Mouse (Mus musculus): Measurements from ENCODE around the gene Cplx1.

Gene Cplx1

DNA sequence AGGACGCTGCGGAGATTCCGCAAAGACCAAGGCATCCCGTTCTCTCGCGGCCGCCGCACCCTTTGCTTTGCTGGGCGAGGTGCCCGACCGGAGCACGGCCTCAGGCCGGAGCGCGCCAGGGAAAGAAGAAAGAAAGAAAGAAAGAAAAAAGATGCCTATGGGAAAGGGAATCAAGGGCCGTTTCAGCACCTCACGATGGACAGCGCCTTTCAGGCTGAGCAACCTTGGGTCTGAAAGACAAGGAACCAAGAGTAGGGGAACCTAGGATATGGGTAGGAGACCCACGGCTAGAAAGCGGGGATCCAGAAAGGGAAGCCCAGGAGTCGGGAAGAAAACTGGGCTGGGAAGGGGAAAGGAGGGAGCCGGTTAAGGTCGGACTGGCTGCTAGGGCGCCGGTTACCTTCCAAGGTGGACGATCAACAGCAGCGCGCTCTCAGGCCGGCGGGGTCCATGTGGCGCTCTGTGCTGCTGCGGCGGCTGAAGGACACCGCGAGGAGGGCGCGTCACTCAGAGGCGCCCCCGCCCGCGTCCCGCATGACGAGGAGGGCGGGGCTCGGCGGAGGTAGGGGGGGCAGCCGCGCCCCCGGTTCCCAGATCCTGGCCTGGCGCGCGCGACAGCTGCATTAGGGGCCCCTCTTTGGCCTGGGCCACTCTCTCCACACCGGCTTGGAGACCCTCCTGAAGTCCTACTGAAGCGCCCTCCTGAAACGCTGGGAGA lies at the start of gene Cplx1:
Gene Cplx1 (minus strand): TSS at position 536 of the 718 bp plus-strand sequence.
- no peak for DNase-seq (ENCODE audit: low spot score)

DNA sequence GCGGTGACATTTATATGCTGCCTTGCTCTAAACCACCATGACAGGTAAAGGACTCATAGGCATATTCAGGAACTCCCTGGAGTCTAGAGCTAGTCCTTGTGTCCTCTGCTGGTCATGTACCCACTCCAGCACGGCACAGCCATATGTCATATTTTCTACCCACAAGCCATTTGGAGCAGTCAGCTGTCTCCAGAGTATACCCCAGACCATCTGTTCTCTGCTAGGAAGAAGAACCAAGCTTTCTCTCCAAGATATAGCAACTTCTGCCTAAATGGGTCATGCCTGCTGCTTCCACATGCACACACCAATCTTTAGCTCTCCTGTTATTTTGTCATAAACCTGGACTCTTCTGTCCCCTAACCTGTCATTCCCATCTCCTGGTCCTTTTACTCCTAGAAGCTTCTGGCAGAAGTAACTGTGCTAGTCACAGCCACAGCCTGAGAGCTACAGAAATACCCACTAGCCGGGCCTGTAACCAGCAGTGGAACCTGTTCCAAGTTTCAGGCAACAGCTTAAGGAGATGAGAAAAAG lies 31.6 kb upstream of the Cplx1 start:
- no peak for DNase-seq (ENCODE audit: low spot score)

DNA sequence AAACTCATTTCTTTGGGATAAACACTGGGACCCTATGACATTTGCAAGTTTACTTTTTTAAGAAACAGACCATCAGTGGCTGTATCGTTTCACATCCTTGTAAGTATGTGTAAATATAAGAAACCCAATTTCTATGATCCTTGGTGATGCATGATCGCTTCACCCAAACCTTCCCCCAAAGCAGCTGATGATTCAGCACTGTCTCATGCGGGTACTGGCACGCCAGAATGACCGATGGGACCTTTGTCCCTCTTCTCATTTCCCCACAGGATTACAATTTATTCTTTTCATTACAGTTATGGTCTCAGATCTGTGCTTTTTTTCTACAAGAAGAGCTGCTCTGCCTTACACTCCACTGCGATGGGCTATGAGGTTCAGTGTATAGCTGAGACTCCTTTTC lies 23.2 kb upstream of the Cplx1 start:
- no peak for DNase-seq (ENCODE audit: low spot score)

DNA sequence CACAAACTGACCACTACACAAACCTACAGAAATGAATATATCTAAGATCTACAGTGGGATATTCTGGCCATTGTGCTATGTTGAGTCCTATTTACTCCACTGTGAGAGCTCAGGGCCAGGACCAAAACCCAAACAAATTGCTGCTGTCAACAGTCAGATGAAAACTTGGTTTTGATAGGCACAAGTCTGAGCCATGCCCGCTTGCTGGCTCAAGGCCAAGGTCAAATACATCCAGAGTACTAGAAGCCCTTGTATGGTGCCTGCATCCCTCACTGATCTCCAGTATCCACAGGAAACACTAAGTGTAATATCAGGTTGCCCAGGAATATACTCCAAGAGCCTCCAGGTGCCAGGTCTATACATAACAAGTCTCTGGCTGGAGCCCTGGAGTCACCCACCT lies 21.2 kb upstream of the Cplx1 start:
- DNase-seq (ENCODE audit: low spot score): no peak

DNA sequence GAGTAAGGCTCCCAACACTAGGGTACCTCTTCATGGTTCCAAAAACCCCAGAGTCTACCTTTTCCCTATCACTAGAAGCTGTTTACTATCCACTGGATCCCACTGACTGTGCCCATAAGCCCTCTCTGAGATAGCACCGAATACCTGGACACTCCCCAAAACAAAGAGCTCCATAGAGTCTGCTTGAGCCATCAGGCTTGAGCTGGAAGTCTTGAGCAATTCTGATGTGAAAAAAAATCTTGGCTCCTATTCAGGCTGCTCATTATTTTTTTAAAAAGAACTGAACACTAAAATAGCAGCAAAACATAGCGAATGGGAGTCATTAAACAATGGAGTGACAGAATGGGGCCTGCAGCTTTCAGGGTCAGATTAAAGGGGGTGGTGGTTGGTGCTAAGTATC lies 17.3 kb upstream of the Cplx1 start:
- no peak for DNase-seq (ENCODE audit: low spot score)

DNA sequence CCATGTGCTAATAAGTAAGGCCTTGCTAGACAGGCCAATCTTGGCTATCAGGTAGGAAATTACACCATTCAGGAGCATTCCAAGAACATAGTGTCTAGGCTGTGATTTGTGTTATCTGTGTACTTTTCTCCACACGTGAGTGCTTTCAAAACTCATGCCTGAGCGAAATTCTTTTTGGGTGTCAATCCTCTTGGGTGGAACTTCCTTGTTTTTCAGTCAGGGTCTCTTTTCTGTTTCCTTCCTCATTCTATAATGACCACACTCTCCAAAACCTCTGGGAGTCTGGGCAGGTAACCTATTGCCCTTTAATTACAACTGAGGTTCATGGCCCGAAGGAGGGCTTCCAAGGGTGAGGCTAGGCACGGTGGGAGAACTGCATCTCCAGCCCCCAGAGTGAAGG lies 16.7 kb upstream of the Cplx1 start:
- no peak for DNase-seq (ENCODE audit: low spot score)

DNA sequence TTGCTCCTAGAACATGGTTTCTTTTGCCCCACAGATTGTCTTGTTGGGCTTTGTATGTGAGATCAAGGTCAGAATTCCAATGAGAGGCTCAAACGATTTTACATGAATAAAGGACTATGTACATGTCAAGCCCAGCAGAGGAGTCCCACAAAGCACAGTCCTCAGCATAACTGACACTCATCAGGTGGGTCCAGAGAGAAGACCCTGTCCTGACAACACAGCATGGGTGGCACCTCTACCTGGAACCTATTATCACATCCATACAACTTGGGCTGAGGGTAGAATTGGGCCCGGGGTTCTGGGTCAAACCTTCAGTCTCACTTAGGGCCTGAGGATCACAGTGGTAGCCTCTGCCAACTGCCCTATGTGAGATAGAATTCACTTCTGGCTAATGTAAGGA lies 15.6 kb upstream of the Cplx1 start:
- DNase-seq (ENCODE audit: low spot score): no peak

DNA sequence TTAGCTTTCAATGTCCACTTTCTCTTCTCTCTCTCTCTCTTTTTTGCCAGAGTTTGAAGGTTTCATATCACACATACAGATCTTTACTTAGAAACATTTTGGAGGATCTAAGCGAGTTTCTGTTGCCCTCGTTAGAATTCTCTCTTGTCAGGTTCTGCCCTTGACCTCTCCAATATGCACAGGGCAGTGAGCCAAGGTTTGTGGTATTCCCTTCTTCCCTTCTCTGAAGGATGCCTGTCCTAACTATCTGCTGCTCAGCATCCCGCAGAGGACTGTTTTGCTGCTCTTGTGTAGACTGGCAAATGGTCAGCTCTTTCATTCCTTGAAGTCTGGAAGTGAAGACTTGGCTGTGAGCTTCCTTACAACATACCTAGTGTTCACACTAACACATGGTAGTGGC lies 14.5 kb upstream of the Cplx1 start:
- no peak for DNase-seq (ENCODE audit: low spot score)

DNA sequence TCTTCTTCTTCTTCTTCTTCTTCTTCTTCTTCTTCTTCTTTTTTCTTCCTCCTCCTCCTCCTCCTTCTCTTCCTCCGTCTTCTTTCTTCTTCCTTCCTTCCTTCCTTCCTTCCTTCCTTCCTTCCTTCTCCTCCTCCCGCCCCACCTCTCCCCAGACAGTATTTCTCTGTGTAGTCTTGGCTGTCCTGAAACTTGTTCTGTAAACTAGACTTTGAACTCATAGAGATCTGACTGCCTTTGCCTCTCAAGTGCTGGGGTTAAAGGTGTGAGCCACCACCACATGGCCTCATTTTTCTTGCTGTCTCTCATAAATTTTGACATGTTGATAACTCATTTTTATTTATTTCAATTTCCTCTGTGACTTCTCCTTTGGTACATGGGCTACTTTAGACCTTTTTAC lies 12.7 kb upstream of the Cplx1 start:
- DNase-seq (ENCODE audit: low spot score): no peak

DNA sequence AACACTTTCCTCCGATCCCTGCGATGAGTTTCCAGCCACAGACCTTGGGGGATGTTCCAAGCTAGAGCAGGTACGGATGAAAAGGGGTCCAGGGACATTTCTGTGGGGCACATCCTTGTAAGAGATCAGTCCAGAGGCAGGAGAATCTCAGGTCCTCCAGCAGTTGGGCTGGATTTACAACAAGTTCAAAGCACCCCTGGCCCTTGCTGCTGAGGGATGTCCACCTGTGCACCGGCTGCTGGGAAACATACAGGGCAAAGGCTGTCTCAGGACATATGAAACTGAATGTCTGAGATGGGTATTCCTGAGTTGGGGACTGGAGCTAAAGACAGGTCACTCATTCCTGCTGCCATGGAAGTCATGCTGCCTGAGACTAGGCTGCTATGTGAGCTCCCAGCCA lies 7.2 kb upstream of the Cplx1 start:
- DNase-seq (ENCODE audit: low spot score): no peak

DNA sequence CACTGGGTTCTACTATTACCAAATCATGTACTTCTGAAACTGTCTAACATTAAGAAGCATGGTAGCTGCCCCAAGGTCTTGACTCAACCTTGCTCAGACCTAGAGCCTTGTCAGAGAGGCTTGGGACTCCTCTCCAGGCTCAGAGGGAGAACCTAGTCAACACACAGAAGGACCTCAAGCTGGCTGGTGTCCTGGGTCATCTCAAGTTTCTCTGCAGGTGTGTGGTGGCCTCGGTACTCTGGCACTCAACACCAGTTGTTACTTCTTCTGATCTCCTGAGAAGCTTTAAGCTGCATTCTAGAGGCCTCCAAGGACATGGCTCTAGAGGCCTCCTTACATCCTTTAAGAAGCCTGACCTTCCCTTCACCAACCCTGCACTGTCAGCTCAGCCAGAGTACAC lies 4.2 kb upstream of the Cplx1 start:
- no peak for DNase-seq (ENCODE audit: low spot score)

DNA sequence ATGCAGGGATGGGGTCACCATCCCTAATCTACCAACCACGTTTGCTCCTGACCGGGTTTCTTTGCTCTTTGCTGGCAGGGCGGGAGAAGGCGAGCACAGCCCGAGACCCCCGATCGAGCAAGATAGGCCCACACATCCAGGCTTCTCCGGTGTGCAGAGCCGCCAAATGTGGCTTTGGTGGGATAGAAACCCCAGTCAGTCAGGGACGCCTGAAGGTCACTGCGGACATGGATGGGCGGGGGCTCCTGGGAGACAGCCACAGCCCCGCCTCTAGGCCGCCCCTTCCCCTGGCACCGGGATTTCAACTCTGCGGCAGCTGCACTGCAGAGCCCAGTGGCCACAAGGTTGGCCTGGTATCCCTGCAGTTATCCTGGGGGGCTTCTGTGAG lies 377 bp upstream of the Cplx1 start:
- DNase-seq (ENCODE audit: low spot score): no peak

DNA sequence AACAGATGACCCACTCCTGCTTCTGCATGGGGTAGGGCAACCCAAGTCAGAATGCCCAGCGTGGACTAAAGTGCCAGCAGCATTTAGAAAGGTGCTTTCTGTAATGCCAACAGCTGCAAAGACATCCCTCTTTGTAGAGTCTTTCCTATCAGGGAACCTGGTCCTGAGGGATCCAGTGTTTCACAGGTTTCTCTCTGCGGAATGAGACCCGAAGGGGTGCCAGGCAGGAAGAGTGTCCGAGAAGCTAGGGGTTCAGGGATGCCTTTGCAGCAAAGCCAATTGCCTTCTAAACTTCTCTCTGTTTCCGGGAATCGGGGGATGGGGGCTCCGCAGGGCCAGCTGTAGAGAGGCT lies 711 bp downstream of the Cplx1 start:
- DNase-seq (ENCODE audit: low spot score): no peak

DNA sequence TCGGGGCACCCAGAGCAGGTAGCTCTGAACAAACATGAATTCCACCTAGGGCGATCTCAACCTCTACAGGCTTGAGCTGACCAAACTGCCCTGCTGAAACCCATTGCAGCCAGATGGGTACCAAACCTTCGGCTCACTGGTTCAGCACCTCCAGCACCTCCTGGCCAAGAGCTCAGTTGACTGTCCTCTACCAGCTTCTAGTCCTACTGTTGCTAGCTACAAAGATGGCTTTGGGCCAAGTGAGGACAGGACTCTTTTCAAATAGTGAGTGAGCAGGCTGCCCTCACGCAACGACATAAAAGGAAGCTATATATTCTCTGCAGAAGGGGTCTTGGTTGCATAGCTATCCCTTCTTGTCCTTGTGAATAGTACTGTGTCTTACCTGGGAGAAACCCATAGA lies 2.2 kb downstream of the Cplx1 start:
- DNase-seq (ENCODE audit: low spot score): no peak

DNA sequence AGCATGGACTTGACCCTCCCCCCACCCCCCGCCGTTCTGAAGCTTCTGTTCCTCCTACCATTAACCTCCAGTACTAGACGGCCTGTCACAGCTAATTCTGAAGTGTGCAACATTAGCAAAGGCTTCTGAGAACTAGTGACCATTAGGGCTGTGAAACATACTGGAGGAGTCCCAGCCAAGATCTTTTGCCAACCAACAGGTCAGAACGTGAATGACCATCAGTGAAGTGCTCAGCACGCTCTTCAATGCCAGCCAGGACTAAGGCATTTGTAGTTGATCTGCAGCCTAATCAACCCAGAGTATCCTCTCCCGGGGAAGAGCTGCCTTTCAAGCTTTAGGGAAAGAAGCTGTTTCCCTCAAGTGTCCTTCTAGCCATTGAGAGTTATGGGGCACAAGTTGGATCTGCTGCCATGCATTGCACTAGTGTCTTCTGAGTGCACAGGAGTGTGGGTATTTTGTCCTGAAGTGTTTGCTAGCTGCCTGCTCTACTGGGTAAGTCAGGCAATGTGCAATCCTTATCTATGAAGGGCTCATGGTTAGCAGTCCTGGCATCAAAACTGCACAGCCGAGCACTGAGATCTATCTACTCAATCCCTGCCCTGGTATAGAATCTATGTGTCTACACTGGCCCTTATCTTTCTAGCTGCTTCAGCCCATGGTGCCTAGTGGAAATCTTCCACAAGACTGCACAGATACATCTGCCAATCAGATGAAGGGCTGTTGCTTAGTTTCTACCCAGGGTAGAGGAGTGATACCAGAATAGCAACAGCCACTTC lies 6.1 kb downstream of the Cplx1 start:
- DNase-seq (ENCODE audit: low spot score): no peak

DNA sequence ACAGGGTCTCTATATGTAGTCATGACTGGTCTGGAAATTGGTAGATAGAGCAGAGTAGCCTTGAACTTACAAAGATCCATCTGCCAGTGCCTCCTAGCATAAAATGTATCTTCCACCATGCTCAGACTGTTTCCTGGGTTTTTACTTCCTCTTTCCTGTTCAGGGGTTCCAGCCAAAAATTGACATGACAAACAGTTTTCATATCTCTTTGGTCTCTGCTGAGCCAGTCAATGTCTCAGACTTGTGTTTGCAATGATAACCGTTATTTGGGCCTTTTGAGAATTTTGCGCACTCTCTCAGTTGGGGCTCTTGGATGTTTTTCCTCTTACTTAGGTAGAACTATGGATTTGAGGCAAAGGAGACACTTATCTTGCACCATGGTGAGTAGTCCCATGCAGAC lies 15.6 kb downstream of the Cplx1 start:
- no peak for DNase-seq (ENCODE audit: low spot score)

DNA sequence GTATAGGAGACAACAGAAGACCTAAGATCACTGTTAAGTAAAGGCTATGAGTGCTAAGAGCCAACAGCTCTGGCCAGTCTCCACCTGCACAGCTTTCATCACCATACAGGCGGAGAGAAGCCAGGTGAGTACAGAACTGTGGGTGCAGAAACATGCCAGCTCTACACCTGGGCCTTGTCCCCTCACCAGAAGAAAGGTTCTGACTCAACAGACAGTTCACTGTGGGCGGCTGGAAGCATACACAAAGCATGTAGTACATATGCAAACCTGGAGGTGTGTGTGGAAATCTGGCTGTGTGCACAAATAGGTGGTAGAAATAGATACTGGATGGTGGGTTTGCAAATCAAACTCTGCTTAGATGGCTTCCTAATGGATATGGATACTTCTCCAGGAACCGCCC lies 27.2 kb downstream of the Cplx1 start:
- DNase-seq (ENCODE audit: low spot score): no peak

DNA sequence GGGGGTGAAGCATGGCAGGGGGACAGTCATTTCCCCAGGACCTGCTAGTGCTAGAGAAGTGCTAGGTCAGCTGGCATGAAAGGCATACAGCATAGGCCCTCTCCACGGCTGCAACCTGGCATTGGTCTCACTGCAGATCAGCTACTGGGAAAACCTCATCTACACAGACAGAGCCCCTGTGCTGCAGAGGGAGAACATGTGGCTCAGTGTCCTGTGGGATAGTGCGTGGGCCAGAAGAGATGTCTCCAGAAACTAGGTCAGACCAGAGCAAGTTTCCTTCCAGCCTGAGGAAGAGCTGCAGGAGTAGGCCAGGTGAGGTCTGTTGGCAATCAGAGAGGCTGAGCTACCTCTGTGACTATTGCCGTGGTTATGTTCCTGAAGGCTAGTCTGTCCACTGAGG lies 27.9 kb downstream of the Cplx1 start:
- no peak for DNase-seq (ENCODE audit: low spot score)

DNA sequence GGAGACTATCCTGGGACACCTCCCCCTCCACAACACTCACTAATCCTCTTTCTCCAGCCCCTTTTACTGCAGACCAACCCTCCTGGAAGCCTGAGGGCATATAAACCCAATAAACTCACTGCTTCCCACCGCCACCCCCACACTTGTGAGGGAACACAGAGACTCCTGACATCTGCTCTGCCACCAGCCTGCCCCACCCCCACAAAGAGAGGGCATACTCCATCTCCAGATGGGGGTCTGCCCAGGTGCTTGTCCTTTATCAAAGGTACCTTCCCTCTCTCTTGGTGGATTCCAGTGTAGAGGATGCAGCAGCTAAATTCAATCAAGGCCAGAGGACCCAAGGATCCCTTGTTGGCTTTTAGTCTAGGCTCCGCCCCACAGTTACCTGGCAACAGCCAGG lies 28.8 kb downstream of the Cplx1 start:
- DNase-seq (ENCODE audit: low spot score): no peak

DNA sequence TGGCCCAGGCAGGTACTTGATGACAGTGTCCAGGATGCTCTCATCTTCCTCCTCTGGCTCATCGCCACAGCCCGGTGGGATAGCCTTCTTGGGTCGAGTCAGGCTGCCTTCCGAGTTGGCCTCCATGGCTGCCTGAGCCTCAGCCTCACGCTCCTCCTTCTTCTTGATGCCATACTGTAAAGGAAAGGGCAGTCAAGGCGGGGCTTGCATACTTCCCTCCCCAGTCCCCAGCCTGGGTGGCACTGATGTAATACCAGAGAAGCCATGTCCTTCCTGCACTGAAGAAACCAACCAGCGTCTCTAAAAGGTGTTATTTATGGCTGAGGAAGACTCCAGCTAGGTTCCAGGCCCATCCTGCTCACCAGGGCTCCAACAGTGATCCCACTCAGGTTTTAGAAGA lies 29.7 kb downstream of the Cplx1 start:
- DNase-seq (ENCODE audit: low spot score): no peak

DNA sequence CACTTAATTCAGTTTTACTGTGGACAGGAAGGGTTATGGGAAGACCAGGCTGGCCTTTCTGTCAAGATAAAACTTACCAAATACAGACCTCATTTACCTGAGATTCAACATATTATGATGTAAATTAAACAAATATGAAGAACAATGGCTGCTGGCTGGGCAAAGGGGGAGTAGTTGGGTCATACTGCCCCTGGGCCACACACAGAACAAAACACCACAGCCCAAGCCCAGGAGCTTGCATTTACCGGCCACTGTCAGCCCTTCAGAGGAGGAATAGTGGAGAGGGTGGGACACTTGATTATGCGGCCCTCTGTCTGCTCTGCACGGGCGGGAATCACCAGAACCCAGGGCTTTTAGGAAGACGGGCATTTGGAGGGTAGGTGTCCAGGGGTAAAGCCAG lies 30.9 kb downstream of the Cplx1 start:
- no peak for DNase-seq (ENCODE audit: low spot score)

DNA sequence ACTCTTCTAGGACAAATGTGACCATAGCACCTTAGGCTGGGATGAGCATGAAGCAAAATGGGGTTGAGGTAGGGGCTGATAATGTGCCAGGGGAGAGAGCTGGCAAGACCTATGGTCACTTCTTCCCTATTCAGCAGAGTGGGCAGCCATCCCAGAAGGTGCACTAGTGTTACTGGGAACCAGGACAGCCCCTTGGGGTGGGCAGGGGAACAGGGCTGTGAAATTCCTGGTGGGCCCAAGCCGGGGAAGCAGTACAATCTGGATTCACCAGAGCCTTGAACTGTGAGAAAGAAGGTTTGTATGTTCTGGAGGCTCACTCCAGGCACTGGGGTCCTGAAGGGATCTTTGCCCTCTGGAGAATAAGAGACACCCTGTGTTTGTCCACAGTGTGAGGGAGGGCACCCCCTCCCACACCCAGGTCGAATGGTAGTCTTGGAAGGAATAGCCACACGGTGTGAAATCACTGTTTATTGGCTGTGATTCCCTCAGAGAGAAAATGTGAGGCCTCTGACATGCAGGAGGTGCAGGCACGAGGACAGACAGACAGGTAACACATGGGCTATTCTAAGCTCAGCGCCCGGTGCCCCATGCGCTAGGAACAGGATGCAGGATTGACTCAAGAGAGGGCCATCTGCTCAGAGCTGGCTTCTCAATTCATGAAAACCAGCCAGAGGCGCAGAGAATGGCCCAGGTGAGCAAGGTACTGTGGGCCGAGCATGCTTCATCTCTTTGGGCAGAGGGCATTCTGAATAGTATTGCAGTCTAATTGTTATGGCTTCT lies 31.5 kb downstream of the Cplx1 start:
- no peak for DNase-seq (ENCODE audit: low spot score)

DNA sequence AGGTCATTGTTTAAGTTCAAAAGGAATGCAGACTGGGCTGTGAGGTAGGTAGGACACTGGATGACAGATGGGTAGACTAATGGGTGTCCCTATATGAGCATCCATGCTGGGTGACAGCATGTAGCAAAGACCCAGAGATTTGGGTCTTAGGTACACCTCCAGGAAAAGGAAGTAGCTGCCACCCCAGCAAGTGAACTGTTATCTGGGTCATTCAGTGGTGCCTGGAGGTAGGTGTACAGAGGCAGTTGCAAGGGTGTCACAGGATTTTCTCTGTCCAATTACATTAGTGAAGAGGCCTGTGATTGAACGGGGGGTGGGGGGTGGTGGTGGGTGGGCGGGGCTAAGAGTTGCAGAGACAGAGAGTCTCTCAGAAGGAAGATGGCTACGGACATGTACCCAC lies 33.2 kb downstream of the Cplx1 start:
- no peak for DNase-seq (ENCODE audit: low spot score)
